Mouse (Mus musculus) kidney, postnatal 4 days (tissue): Measurements from ENCODE around the gene Utp14a.
"Not testable (repeated sequence)": the region's sequence is repeated elsewhere in the genome, so short reads cannot be mapped to it uniquely, and the experiment has no call there.

Experiments used
- DNase-seq, 2 experiments: peaks; one replicate each; pipeline ENCODE4 v3.0.0; 2021; ENCODE audit warnings: mixed read lengths in 2 of 2

The Utp14a gene

DNA sequence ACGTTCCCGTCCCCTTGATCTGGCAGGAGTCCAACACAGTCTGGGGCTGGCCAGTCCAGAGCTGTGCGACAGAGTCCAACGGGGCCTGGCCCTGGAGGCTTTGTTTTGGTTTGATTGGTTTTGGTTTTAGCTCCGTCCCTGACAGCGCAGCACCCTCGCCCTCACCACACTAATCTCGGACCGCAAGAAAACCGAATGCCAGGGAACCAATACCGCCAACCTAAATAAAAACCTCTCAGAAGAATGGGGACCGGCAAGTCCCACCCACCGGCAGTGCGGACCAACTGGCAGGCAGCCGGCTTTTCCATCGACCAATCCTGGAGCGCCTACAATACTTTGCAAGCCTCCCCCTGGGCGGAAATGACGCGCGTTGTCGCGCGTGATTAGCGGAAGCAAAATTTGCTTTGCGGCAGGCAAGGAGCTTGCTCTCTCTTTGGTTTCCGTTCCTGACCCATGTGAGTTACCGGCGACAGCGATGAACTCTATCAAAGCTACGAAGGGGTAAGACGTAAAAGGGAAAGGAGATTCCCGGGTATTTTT is at the start of gene Utp14a:
Utp14a (plus strand) TSS at position 395 of the 540 bp plus-strand sequence.
- peak; percentile 94 to 97 for DNase-seq

DNA sequence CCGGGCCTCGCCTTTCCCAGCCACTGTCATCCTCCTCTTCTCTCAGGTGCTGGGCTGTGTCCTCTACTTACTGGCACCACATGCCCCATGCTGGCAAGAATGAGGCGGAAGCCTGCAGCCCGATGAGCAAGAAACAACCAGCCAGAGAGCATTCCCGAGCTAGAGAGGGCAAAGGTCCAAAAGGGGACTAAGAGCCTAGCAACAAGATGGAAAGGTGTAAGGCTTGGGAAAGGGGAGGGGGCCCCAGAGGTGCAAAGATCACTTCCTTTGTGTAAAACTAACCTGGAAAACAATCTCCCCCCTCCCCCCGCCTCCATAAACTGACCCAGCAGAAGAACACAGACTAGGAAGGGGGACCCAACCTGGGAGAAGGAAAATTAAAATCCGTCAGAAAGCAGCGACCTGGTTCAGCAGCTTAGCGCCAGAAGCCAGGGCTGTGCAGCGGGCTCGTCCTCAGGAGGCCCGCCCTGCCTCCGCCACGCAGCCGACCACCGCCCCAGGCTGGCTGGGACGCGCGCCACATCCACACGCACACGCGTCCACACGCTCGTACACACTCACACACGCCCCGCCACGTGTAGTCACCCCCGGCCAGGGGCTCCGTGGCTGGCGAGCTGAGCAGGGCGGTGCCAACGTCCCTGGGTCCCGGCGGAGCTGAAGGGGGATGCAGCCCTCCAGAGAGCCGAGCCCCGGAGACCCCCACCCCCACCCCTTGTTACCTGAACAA is 48.7 kb upstream of the Utp14a start:
- DNase-seq: peak; percentile 33 to 66

DNA sequence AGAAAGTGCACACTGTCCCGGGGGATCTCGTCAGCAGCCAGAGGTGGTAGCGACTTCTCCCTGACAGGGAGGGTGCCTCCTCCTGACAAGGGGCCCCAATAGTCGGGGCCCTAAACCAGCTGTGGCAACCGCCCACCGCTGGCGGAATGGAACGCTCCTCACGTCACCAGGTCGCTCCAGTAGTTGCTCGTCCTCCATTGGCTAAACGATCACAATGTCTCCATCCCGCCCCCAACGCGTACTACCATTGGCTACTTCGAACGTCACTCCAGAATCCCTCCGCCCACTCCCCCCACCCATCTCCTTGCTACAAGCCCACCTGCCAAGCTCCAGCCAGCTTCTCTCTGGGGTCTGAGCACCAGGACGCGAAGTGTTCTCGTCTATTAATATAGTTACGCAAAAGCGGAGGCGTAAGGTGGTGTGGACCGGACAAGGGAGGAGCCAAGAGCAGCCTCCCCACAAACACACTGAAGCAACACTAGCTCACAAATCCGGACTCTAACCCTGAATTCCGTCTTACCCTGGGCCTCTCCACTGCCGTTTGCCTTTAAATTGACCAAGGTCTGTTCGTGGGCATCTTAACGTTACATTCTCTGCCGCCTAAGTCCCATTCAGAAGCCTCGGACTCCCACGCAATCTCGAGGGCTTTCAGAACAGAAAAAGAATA is 48.0 kb upstream of the Utp14a start, which contains the start of gene Zdhhc9:
Zdhhc9 (minus strand) TSS at position 360 of the 667 bp plus-strand sequence.
- DNase-seq: peak; percentile 89 to 92

DNA sequence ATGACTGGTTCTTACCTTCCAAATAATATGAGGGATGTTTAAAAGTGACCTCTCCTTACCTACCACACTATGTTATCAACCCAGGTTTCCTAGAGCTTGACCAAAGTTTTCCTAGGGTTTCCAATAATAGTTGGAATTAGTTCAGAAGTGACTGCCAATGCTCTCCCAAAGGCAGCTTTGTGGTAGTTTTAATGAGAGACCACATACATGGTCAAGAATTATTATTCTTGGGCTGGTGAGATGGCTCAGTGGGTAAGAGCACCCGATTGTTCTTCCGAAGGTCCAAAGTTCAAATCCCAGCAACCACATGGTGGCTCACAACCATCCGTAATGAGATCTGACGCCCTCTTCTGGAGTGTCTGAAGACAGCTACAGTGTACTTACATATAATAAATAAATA is 46.9 kb upstream of the Utp14a start:
- DNase-seq: not testable (repeated sequence)

DNA sequence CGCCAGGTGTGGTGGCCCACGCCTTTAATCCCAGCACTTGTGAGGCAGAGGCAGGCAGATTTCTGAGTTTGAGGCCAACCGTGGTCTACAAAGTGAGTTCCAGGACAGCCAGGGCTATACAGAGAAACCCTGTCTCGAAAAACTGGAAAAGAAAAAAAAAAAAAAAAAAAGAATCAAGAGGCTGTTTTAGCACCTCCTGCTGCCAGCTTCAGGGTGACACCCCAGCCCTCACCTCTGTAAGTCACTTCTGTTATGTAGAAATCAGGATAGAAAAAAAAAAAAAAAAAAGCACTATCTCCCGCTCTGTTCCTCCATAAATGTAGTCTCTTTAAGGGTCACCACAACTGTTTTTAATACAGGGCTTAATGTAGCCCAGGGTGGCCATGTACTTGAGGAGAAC is 37.2 kb upstream of the Utp14a start:
- DNase-seq: no peak

DNA sequence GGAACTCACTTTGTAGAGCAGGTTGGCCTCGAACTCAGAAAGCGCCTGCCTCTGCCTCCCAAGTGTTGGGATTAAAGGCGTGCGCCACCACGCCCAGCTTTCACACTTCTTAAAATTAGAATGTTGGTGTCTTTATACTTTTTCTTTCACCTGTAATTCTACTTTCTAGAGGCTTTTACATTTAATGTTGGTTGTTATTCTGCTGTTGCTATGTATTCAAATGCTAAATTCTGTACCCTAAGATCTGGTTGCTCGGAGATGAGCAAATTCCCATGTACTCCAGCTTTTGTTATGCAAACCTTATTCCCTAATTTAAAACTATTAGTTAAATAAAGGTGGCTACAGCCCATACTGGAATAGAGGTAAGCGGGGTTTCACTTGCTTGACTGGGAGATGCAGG is 34.0 kb upstream of the Utp14a start:
- no peak for DNase-seq

DNA sequence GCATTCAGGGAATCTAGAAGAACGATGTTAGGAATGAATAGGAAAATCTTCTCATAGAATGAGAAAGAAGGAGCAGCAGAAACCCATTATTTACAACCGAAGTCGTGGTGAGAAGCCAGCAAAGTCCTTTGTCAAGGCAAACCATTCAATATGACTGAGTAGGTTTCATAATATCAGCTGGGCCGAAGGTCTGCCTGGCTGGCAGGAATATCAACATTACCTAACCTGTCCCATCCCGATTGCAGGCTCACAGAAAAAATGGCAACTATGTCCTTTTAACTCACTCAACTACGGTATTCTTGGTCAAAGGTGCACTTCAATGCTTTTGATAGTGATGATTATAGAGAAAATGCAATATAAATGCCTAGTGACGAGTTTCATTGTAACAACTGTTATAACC is 30.4 kb upstream of the Utp14a start:
- DNase-seq: no peak

DNA sequence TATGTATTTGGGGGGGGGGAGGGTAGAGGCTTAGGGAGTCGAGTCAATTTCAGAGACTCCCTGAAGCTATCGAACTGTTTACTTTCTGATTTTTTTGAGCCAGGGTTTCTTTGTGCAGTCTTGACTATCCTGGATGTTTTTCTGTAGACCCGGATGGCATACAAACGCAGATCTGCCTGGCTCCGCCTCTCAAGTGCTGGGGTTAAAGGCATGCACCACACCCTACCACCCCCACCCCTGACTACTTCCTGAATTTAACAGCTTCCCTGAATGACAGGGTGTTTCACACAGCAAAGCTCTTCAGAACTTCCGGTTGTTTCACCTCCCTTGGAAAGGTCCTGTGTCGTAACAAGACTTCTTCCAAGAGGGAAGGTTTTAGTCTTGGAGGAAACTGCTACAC is 22.2 kb upstream of the Utp14a start:
- peak; percentile 3 to 36 for DNase-seq

DNA sequence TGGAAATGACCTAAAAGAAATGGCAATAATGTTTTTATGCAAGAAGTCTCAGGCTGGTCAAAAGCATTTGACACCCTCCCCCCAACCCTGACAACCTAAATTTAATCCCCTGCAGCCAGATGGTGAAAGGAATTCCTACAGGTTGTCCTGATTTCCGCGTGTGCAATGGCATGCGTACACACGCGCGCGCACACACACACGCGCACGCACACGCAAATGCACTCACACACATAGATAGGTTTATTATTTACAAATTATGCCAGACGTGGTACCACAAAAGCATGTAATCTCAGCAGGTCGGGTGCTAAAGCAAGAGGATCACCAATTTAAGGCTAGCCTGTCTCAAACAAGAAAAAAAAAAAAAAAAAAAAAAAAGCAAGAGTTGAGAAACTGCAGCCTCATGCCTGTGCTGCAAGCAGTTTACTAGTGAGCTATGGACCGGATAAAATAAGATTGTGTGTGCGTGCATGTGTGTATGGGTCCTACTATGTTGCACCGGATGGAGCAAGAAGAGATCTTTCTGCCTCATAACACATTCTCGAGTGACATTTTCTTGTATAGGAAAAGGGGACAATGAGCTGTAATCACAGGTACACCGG is 733 bp upstream of the Utp14a start:
- DNase-seq: peak; percentile 4 to 33

DNA sequence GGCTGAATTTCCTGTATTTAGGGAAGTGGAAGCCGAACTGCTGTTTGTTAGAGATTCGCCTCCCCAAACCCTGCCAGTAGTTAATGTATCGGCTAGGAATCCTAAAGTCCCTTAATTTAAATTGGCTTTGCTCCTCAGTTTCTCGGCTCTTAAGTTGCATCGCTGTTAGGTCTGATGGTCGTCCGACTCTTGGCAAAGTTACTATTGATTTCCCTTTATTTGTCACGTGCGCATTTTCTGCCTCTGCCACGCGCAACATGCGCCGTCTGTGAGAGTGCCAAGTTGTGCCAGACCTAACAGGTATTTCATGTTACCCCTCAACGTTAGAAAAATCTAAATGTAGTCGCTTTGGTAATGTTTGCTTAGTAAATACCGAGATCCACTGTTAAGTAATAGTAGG is 349 bp downstream of the Utp14a start:
- peak in 1 of 2 experiments; percentile 12 for DNase-seq

DNA sequence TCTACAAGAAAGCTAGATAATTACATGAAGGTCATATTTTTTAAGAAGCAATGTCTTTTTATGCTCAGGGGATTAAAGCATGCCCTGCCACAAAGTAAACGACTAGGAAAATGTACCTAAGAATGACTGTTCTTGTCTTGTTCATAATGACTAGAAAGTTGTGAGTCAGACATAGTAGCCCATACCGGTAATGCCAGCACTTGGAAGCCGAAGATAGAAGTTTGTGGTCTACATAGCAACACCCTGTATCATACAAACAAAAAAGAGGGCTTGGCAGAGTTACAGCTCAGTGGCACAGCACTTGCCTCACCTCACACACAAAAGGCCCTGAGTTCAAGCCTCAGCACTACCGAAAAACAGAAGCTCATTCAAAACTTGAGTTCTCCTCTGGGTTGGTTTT is 15.0 kb downstream of the Utp14a start:
- DNase-seq: no peak

DNA sequence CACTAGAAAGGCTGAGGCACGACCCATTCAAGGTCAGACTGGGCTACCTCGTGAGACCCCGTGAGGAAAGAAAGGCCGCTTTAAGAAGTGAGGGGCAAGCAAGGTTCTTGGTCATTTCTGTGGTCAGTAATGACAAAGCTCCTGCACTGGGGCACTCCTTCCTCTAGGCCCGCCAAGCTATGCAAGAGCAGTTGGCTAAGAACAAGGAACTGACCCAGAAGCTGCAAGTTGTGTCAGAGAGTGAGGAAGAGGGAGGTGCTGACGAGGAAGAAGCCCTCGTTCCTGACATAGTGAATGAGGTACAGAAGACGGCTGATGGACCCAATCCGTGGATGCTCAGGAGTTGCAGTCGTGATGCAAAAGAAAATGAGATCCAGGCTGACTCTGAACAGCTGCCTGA is 18.0 kb downstream of the Utp14a start:
- no peak for DNase-seq

DNA sequence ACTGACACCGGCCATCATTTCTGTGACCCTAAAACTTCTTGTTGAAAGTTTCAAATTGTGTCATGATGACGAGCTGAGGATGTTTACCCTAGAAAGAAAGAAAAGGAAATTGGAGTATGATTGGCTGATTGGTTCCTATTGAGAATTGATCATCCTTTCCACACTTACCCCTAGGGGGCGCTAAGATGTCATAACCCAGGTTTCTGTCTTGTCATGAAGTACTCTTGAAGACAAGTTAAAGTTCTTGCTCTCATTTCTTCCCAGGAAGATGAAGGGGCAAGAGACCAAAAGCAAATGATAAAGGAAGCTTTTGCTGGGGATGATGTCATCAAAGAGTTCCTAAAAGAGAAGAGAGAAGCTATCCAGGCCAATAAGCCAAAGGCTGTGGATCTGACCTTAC is 21.4 kb downstream of the Utp14a start:
- peak; percentile 9 to 52 for DNase-seq

DNA sequence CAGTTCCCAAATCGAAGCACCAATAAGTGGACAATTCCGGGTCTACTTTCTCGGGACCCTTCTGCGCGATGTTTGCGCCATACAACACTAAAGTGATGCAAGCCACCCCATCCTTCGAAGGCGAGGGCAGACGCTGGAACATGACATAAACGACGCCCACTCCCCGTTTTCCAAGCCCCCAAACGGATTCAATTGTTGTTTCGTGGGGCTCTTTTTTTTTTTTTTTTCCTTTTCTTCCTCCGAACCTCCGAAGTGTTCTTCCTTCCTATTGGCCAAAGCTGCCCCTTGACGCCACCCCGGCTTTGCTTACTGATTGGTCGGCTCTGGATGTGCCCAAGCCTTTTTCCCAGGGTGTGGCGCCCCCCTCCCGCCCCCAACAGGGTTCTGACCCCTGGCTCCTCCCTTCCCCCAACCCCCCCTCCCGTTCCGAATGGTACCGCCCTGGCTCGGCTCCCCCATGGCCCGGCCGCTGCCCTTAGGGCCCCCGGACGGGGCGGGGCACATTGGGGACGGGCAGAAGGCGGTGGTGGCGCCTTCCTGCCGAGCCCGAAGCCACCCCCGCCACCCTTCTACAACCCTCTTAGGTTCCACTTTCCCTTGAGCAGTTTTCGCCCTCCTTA is 27.8 kb downstream of the Utp14a start:
- peak; percentile 83 to 90 for DNase-seq

DNA sequence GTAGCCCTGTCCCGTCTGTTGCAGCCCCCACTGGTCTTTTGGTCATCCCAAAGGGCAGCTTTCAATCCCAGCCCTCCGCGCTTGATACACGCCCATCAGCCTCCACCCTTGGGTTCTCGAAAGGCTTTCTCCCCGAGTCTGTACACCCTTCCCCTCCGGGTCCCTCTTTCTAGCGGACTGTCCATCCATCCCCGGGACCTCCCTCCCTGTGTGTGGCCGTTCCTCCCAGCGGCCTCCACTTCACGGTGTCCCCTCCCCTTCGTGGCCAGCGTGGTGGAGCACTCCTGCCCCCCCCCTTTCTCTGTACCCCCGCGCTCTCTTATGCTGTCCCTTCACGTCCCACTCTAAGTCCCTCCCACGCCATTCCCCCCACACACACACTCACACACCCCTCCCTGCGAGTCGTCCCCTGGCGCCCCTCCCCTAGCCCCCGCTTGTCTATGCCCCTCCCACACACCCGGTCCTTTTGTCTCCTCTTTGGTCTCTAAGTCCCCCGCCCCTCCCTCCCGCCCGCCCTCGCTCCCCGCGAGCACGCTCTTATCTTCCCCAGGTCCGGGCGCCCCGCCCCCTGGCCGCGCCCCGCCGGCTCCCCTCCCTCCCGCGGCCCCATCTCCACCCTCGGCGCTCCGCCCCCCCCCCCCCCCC is 28.5 kb downstream of the Utp14a start:
- peak; percentile 80 to 89 for DNase-seq

DNA sequence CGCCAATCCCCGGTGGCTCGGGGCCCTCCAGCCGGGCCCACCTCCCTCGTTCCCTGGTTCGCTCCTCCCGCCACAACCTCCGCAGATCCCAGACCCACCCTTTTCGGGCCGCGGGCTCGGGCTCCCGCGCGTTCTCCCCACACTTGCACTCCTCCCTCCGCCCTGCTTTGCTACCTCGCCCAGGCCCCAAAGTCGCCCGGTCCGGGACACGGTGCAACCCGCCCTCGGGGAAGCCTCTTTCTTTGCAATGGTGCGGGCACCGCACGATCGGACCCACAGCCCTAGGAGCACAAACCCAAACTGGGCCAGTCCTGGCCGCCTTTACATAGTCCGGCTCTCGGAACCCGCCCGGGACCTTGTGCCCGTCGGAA is 29.0 kb downstream of the Utp14a start:
- DNase-seq: no peak

DNA sequence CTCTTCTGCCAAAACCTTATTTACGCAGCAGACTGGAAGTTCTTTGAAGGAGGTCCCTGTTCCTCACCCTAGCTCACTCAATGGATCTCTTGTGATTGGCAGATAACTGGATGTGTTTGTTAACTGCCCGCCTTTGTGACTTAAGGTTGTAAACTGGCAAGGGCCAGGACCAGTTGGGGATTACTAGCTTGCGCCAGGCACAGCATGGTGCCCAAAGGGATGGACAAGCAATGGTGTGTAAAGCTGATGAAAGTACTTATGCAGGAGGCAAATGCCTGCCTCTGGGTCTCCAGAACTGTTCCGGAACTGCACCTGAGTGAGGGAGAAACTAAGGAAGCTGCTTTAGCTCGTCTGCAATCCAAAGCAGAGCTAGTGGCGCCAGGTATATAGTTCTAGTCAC is 29.8 kb downstream of the Utp14a start:
- no peak for DNase-seq

DNA sequence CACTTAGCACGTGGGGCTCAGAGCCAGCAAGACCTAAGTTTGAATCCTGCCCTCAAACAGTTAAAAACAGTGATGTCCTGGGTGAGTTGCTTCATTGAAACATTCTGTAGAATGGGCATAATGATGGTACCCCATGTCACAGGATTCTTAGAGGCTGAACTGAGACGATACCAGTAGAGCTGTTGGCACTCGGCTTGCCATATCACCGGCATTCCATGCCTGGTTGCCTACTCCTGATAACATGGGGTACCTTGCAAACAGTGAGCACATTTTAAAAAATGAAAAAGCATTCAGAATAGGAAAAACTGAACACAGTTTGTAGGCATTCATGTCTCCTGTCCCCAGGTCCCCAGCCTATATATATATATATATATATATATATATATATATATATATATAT is 31.3 kb downstream of the Utp14a start:
- no peak for DNase-seq

DNA sequence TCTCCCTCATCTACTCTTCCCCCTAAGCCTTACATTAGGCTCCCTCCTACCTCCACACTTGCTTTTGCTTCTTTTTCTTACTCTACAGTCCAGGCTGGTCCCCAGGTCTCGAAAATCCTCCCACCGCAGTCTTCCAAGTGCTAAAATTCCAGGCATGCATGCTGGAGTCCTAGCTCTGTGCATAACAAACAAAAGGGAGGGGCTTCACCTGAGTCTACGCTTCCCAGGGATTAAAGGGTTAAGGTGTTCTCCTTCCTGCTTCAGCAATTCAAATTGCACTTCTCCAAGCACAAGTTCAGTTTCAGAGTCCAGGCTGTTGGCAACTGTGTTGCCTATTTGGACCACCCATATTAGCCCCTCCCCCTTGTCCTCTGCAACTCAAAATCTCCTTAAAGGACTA is 34.8 kb downstream of the Utp14a start:
- DNase-seq: no peak

DNA sequence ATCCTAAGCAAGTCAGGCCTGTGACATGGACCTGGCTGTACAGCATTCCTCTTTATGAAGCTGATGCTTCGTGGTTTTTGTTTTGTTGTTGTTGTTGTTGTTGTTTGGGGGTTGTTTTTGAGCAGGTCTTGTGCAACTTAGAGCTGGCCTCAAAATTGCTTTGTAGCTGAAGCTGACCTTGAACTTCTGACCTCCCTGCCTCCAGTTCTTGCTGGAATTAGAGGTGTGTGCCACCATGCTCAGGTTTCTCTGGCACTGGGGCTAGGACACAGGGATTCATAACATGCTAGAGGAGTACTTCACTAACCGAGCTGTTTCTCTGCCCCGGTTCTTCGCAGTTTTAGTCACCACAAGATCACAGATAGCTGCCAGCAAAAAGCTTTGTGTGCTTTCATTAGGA is 48.7 kb downstream of the Utp14a start:
- DNase-seq: no peak

DNA sequence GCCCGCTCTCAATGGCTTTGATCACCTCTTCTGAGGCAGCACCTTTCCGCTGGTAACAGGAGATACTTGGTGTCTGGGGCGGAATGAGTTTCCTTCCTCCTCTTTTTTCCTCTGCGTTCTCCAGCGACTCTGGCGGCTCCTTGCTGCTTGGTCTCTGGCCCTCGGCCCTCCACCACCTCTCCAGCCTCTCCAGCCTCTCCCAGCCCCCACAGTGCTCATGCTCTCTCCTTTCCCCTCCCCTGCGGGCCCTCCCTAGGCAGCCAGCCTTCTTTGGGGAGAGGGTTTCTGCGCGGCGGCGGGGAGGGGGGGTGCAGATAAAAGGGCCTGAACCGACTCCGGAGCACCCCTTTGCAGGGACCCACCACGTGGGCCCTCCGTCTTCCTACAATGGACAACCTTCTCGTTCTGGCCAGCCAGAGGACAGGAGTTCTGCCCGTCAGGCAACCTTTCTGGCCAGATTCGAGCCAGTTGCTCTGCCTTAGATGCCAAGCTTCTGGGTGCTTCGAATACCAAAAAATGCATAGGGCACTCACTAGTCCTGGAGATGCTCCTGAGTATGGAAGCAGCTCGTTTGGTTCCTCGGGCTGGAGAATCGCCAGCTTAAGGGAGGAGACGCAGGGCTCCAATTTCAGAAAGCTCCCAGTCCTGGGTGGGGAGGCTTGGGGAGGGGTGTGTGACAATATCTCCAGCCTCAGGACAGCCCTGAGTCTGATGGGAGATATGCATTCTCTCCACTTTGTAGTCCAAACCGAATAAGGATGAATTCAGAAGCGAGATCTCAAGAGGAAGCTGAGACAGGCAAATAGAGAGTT is 54.2 kb downstream of the Utp14a start:
- peak; percentile 29 to 46 for DNase-seq

DNA sequence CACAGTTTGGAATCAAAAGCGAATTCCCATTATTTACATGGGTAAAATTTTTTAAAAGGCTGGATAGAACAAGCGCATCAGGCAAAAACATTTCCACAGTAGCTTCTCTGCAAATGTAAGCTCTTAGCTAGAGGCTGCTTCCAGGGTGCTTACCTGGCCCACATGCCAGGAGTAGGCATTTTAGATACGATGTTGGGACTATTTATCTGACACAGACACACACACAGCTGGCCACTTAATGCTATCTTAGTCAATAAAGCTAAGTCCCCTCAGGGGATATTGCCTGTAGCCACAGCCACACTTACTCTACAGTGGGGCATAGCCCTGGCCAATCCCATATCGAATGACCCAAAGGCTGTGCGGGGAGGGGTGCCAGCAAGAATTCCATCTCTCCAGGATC is 55.1 kb downstream of the Utp14a start:
- DNase-seq: no peak
